In genomic region chr2:179192906-179193496, GRCm38 (mm10) we compare ENCODE assay signal across 12 mouse cellular contexts.
DNase-seq lines count a peak whose midpoint lies in the region; ATAC-seq lines count a peak whose summit lies in the region.
"Had no signal": no experiment of that assay in that cellular context is flagged by ENCODE, and none has a peak within 500 bp of the region (broad histone marks: within the 10 kb centered on the region; RNA-seq: fewer than 3 reads in every experiment).

No protein-coding gene starts in this region.

- ATAC-seq in embryonic facial prominence, embryonic 11.5 days (replicated peaks; ENCODE audit: insufficient number of reproducible peaks, low FRiP score, low TSS enrichment, low read depth), result 0 out of 2 replicates have a peak, but pooled peaks have one; percentile 40

- WGBS in embryonic facial prominence, embryonic 11.5 days, result 70% methylated on average over 6 of the region's 6 CpGs
- WGBS in embryonic facial prominence, embryonic 10.5 days, result 67% methylated on average over 6 of the region's 6 CpGs
- WGBS in large intestine, adult 2 months, result 72% methylated on average over 6 of the region's 6 CpGs

- no peak overlapping the region for H3K27ac ChIP-seq in embryonic facial prominence, embryonic 11.5 days (replicated peaks; ENCODE audit: low read depth, low read length)
- H3K27ac ChIP-seq in embryonic facial prominence, embryonic 10.5 days (replicated peaks), result no peak overlapping the region
- H3K27ac ChIP-seq: embryonic facial prominence, embryonic 15.5 days had no signal

- H3K36me3 ChIP-seq in embryonic facial prominence, embryonic 11.5 days (replicated peaks; ENCODE audit: control insufficient read depth, insufficient read depth, low read depth, low read length), result no peaks in the 10 kb centered on the region
- H3K36me3 ChIP-seq in embryonic facial prominence, embryonic 10.5 days (replicated peaks), result no peaks in the 10 kb centered on the region
- H3K36me3 ChIP-seq: embryonic facial prominence, embryonic 15.5 days; G1E had no signal

- no peaks in the 10 kb centered on the region for H3K4me1 ChIP-seq in embryonic facial prominence, embryonic 11.5 days (ENCODE audit: control insufficient read depth, insufficient read depth, low read length)
- H3K4me1 ChIP-seq in embryonic facial prominence, embryonic 10.5 days, result no peaks in the 10 kb centered on the region
- H3K4me1 ChIP-seq: embryonic facial prominence, embryonic 15.5 days; megakaryocyte, embryonic 14.5 days had no signal

- H3K9ac ChIP-seq in embryonic facial prominence, embryonic 11.5 days (replicated peaks; ENCODE audit: low read length), result no peak overlapping the region
- H3K9ac ChIP-seq: embryonic facial prominence, embryonic 15.5 days had no signal

- H3K4me3 ChIP-seq in embryonic facial prominence, embryonic 11.5 days (ENCODE audit: low read depth, low read length), result no peak overlapping the region
- H3K4me3 ChIP-seq in embryonic facial prominence, embryonic 10.5 days, result no peak overlapping the region
- H3K4me3 ChIP-seq: embryonic facial prominence, embryonic 15.5 days; megakaryocyte, embryonic 14.5 days had no signal

- H3K4me2 ChIP-seq in embryonic facial prominence, embryonic 11.5 days (ENCODE audit: low read depth, low read length), result no peak overlapping the region
- H3K4me2 ChIP-seq: embryonic facial prominence, embryonic 15.5 days; heart, embryonic 11.5 days had no signal

- no peaks in the 10 kb centered on the region for H3K9me3 ChIP-seq in embryonic facial prominence, embryonic 11.5 days (replicated peaks; ENCODE audit: control insufficient read depth, low read length)
- H3K9me3 ChIP-seq in embryonic facial prominence, embryonic 10.5 days, result no peaks in the 10 kb centered on the region
- H3K9me3 ChIP-seq: embryonic facial prominence, embryonic 15.5 days had no signal

- DNase-seq in embryonic facial prominence, embryonic 11.5 days (ENCODE audit: low spot score), result no peak
- no peak for DNase-seq in embryonic facial prominence, embryonic 10.5 days (ENCODE audit: low spot score)
- DNase-seq in retina, embryonic 14.5 days (ENCODE audit: low spot score), result peak; percentile 11
- no peak for DNase-seq in retina, postnatal 1 day
- peak; percentile 4 for DNase-seq in large intestine, adult 2 months (ENCODE audit: low read depth, low spot score)
- DNase-seq in spleen, postnatal 36 days (ENCODE audit: low spot score in 2 of 2), result no peak
- DNase-seq in Muller cell, postnatal 12 days (ENCODE audit: inconsistent ontology term), result no peak
- DNase-seq in spleen, postnatal 4 days (ENCODE audit: low spot score in 2 of 2), result no peak

- H3K27me3 ChIP-seq in embryonic facial prominence, embryonic 11.5 days (ENCODE audit: control insufficient read depth, insufficient read depth, low read length), result no peaks in the 10 kb centered on the region
- H3K27me3 ChIP-seq in embryonic facial prominence, embryonic 10.5 days (replicated peaks; ENCODE audit: low read depth, poor library complexity, severe bottlenecking), result 0 out of 2 replicates have a peak, but pooled peaks cover 4% of the 10 kb centered on the region
- H3K27me3 ChIP-seq: megakaryocyte, embryonic 14.5 days had no signal

Comparison
In these comparisons a context has a peak if more than half of its experiments do, and no peak if none do; other contexts are left out.
1. DNase-seq: peak in retina, embryonic 14.5 days (single experiment) and large intestine, adult 2 months (single experiment); none in embryonic facial prominence, embryonic 11.5 days (single experiment), embryonic facial prominence, embryonic 10.5 days (single experiment), retina, postnatal 1 day (single experiment), spleen, postnatal 36 days (0 of 2), Muller cell, postnatal 12 days (single experiment) and spleen, postnatal 4 days (0 of 2).